Mouse (Mus musculus): ENCODE results near the gene Prdm9. TPM values are rescaled to one million over a fixed set of nuclear protein-coding genes. Genes with fewer than 3 reads are reported as not detected.

The Prdm9 gene
- total and polyA plus RNA-seq, 3 experiments, result 4.4 to 6.6 (median 5.0) TPM

DNA sequence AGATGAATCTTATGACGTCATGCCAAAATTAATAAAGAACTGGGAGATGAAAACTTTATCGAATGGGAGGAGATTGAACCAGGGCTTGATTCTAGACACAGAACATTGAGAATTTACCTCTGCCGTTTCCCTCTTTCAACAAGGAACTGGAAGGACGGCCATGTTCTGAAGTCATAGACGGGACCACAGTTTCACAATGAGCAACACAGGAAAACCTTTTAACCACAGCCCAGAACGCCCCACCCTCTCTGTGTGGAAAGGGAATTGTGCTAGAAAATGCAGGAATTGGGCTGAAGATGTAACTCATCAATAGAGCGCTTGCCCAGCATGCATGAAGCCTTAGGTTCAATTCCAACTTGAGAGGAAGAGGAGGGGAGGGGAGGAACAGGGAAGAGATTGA lies 18.9 kb upstream of the Prdm9 start:
- no peak for TF ChIP-seq HCFC1 (IDR thresholded peaks at IDR 0.05; ENCODE audit: low read depth, low read length)
- peak; percentile 66 for TF ChIP-seq IRF4 (IDR thresholded peaks at IDR 0.05; ENCODE audit: low read depth, low read length)
- peak; percentile 50; the same call in 1 of the 2 replicates for TF ChIP-seq JUND (conservative IDR thresholded peaks at IDR 0.05; ENCODE audit: low read depth, low read length)

DNA sequence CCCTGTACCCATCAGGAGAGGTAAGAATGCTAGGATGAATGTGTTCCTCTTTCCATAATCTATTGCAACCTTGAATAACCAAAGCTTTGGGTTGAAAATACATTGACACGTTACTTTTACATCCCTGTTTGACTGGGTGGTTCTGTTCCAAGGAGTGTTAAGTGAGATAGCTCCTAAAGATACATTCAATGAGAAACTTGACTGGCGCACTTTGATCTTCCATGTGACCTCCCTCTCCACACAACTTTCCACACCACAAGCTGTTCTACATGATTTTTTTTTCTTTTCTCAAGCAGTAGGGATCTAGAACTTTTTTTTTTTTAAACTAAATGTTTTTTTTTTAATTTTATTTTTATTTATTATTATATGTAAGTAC lies 15.9 kb upstream of the Prdm9 start:
- Histone ChIP-seq H3K4me3 (replicated peaks in 1 of 3; ENCODE audit: low read depth in 2 of 3, low read length in 2 of 3, poor library complexity in 1 of 3) (no peak overlapping the region), H3K9ac (ENCODE audit: insufficient read depth, low read depth) (no peak overlapping the region), H3K79me2 (replicated peaks; ENCODE audit: control insufficient read depth, extremely low read depth, insufficient read depth, poor library complexity, severe bottlenecking) (no peaks in the 10 kb centered on the region), H3K36me3 (replicated peaks in 1 of 2; ENCODE audit: control insufficient read depth in 1 of 2, insufficient read depth in 1 of 2, low read length in 1 of 2) (no peaks in the 10 kb centered on the region), H3K9me3 (replicated peaks; ENCODE audit: low read length) (no peaks in the 10 kb centered on the region), H3K4me2 (ENCODE audit: insufficient read depth, low read depth, poor library complexity, severe bottlenecking) (no peak overlapping the region), H3K27me3 (replicated peaks) (no peaks in the 10 kb centered on the region), H3K4me1 (ENCODE audit: control insufficient read depth in 1 of 2, insufficient read depth in 2 of 2) (peaks cover 4 to 5% of the 10 kb centered on the region in 2 experiments; a peak in 1 of 4 replicates), H3K27ac (ENCODE audit: insufficient read depth, low read depth) (no peak overlapping the region)
- in situ Hi-C loops (cut with MboI; ENCODE audit: low pct_ligation_motif_present, low pct_unique_long_range_greater_than_20kb, low sequenced_read_pairs), result no loop called here
- TF ChIP-seq IRF4 (IDR thresholded peaks at IDR 0.05; ENCODE audit: low read depth, low read length), result no peak
- no peak for TF ChIP-seq NELFE (IDR thresholded peaks at IDR 0.05; ENCODE audit: low read depth, low read length)
- no peak for TF ChIP-seq ETS1 (conservative IDR thresholded peaks at IDR 0.05; ENCODE audit: low read depth, low read length)
- no peak for TF ChIP-seq BHLHE40 (IDR thresholded peaks at IDR 0.05; ENCODE audit: low read depth, low read length)
- TF ChIP-seq TCF12 (IDR thresholded peaks at IDR 0.05; ENCODE audit: low read depth, low read length), result no peak
- TF ChIP-seq CTCF (conservative IDR thresholded peaks at IDR 0.05 in 1 of 2, IDR thresholded peaks at IDR 0.05 in 1 of 2; ENCODE audit: low read depth in 2 of 2, low read length in 2 of 2), result no peak
- DNase-seq (ENCODE audit: extremely low read depth), result no peak
- dilution Hi-C loops (cut with MboI; ENCODE audit: extremely low pct_ligation_motif_present, extremely low pct_unique_long_range_greater_than_20kb, low sequenced_read_pairs), result no loop called here

More for the DNA sequence above, 18.9 kb upstream of the Prdm9 start:
- Histone ChIP-seq H3K9me3 (replicated peaks; ENCODE audit: low read length) (no peaks in the 10 kb centered on the region), H3K36me3 (replicated peaks in 1 of 2; ENCODE audit: control insufficient read depth in 1 of 2, insufficient read depth in 1 of 2, low read length in 1 of 2) (no peaks in the 10 kb centered on the region), H3K79me2 (replicated peaks; ENCODE audit: control insufficient read depth, extremely low read depth, insufficient read depth, poor library complexity, severe bottlenecking) (no peaks in the 10 kb centered on the region), H3K4me3 (replicated peaks in 1 of 3; ENCODE audit: low read depth in 2 of 3, low read length in 2 of 3, poor library complexity in 1 of 3) (no peak overlapping the region), H3K27ac (ENCODE audit: insufficient read depth, low read depth) (no peak overlapping the region), H3K9ac (ENCODE audit: insufficient read depth, low read depth) (no peak overlapping the region), H3K4me2 (ENCODE audit: insufficient read depth, low read depth, poor library complexity, severe bottlenecking) (peak overlapping the region; percentile 50), H3K4me1 (ENCODE audit: control insufficient read depth in 1 of 2, insufficient read depth in 2 of 2) (peaks cover 4 to 5% of the 10 kb centered on the region in 2 experiments; a peak in 1 of 4 replicates), H3K27me3 (replicated peaks) (no peaks in the 10 kb centered on the region)
- no peak for DNase-seq (ENCODE audit: extremely low read depth)
- dilution Hi-C loops (cut with MboI; ENCODE audit: extremely low pct_ligation_motif_present, extremely low pct_unique_long_range_greater_than_20kb, low sequenced_read_pairs), result no loop called here
- in situ Hi-C loops (cut with MboI; ENCODE audit: low pct_ligation_motif_present, low pct_unique_long_range_greater_than_20kb, low sequenced_read_pairs), result no loop called here

DNA sequence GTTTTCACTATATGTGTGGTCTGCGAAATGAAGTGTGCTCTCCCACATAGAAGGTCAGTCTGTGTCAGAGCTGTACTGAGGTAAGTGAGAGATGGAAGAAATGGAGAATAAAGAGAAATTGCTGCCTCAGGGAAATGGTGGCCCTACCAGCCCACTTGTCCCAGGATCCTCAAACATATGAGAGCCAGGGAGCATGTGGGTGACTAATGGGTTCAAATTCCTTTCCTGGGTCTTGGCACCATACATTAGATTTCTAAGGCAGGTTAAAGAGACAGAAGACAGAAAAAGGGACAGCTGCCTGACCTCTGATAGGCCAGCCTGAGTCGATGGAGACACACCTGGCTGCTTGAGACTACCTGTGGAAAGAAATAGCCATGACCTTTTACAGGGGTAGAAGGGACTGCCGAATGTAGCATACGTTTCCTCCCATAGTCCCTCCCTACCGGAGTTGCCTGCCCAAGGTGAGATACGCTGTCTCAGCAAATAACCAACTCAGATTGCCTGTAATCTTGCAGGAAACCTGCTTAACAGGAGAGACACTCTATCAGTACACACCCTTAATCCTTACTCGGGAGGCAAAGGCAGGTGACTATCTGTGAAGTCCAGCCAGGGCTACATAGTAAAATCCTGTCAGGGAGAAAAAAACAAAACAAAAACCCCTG lies 15.4 kb upstream of the Prdm9 start:
- no peaks in the 10 kb centered on the region for H3K27me3 ChIP-seq (replicated peaks)
- no peaks in the 10 kb centered on the region for H3K36me3 ChIP-seq (replicated peaks in 1 of 2; ENCODE audit: control insufficient read depth in 1 of 2, insufficient read depth in 1 of 2, low read length in 1 of 2)
- H3K79me2 ChIP-seq (replicated peaks; ENCODE audit: control insufficient read depth, extremely low read depth, insufficient read depth, poor library complexity, severe bottlenecking), result no peaks in the 10 kb centered on the region
- no peak overlapping the region for H3K27ac ChIP-seq (ENCODE audit: insufficient read depth, low read depth)
- dilution Hi-C loops (cut with MboI; ENCODE audit: extremely low pct_ligation_motif_present, extremely low pct_unique_long_range_greater_than_20kb, low sequenced_read_pairs), result no loop called here
- peak; percentile 20; the same call in 1 of the 2 replicates for TF ChIP-seq MAFK (IDR thresholded peaks at IDR 0.05; ENCODE audit: insufficient replicate concordance, low read length)
- TF ChIP-seq ELF1 (IDR thresholded peaks at IDR 0.05; ENCODE audit: low read depth, low read length), result no peak
- H3K4me3 ChIP-seq (replicated peaks in 1 of 3; ENCODE audit: low read depth in 2 of 3, low read length in 2 of 3, poor library complexity in 1 of 3), result no peak overlapping the region
- no peak overlapping the region for H3K9ac ChIP-seq (ENCODE audit: insufficient read depth, low read depth)
- DNase-seq (ENCODE audit: extremely low read depth), result no peak
- no peaks in the 10 kb centered on the region for H3K9me3 ChIP-seq (replicated peaks; ENCODE audit: low read length)
- H3K4me2 ChIP-seq (ENCODE audit: insufficient read depth, low read depth, poor library complexity, severe bottlenecking), result no peak overlapping the region
- in situ Hi-C loops (cut with MboI; ENCODE audit: low pct_ligation_motif_present, low pct_unique_long_range_greater_than_20kb, low sequenced_read_pairs), result no loop called here
- H3K4me1 ChIP-seq (ENCODE audit: control insufficient read depth in 1 of 2, insufficient read depth in 2 of 2), result peaks cover 4 to 5% of the 10 kb centered on the region in 2 experiments; a peak in 1 of 4 replicates

Data from CH12.LX (cell line).